Mouse (Mus musculus) liver, embryonic 12.5 days (tissue): ENCODE results near the gene Cebpa. TPM values are rescaled to one million over a fixed set of nuclear protein-coding genes. Genes with fewer than 3 reads are reported as not detected.
A peak's percentile ranks its signal among the peaks of the same experiment; 100 is the strongest.

Experiments
- ATAC-seq: fragments of 200-750 bp; cut with Nextera tagmentation; 2 replicates; pipeline ENCODE4 v1.8.0; 2017; ENCODE audit warnings: moderate number of reproducible peaks, mild to moderate bottlenecking, moderate library complexity
- H3K27ac ChIP-seq: fragments of 300-500 bp; sonication (generic); 2 replicates; pipeline ENCODE4 v1.5.1; 2016; ENCODE audit warnings: mild to moderate bottlenecking
- H3K27me3 ChIP-seq: fragments of 300-500 bp; sonication (generic); replicated peaks from 2 replicates; pipeline ENCODE4 v1.6.1; 2016; ENCODE audit warnings: mild to moderate bottlenecking, moderate library complexity
- H3K36me3 ChIP-seq: fragments of 300-500 bp; sonication (generic); 2 replicates; pipeline ENCODE4 v1.6.1; 2016; ENCODE audit warnings: mild to moderate bottlenecking, moderate library complexity
- H3K4me1 ChIP-seq: fragments of 300-500 bp; sonication (generic); 2 replicates; pipeline ENCODE4 v1.6.1; 2016
- H3K4me2 ChIP-seq: fragments of 300-500 bp; sonication (generic); 2 replicates; pipeline ENCODE4 v1.6.1; 2016; ENCODE audit warnings: mild to moderate bottlenecking, moderate library complexity
- H3K4me3 ChIP-seq: fragments of 300-500 bp; sonication (generic); 2 replicates; pipeline ENCODE4 v1.5.1; 2016; ENCODE audit warnings: mild to moderate bottlenecking, moderate library complexity
- H3K9ac ChIP-seq: fragments of 300-500 bp; sonication (generic); 2 replicates; pipeline ENCODE4 v1.6.1; 2016; ENCODE audit warnings: mild to moderate bottlenecking, moderate library complexity
- H3K9me3 ChIP-seq: fragments of 300-500 bp; sonication (generic); replicated peaks from 2 replicates; pipeline ENCODE4 v1.6.1; 2016; ENCODE audit warnings: mild to moderate bottlenecking, moderate library complexity
- WGBS: fragments of 180-500 bp; shearing (Covaris S2); methylation state at CpG from one replicate; pipeline ENCODE4 v1.1.7; 2016; ENCODE audit not compliant: insufficient replicate concordance; 5-methylcytosine and 5-hydroxymethylcytosine counted together
- polyA plus RNA-seq: library from polyadenylated mRNA; unstranded; fragments of >200 nt; fragmentation: Nextera tagmentation; extraction: Ambion mirVana; gene quantifications from 2 replicates; pipeline ENCODE4 v1.2.1, GENCODE M21; 2016

Cebpa gene
- polyA plus RNA-seq, result 11.5 and 11.6 TPM in 2 replicates

DNA sequence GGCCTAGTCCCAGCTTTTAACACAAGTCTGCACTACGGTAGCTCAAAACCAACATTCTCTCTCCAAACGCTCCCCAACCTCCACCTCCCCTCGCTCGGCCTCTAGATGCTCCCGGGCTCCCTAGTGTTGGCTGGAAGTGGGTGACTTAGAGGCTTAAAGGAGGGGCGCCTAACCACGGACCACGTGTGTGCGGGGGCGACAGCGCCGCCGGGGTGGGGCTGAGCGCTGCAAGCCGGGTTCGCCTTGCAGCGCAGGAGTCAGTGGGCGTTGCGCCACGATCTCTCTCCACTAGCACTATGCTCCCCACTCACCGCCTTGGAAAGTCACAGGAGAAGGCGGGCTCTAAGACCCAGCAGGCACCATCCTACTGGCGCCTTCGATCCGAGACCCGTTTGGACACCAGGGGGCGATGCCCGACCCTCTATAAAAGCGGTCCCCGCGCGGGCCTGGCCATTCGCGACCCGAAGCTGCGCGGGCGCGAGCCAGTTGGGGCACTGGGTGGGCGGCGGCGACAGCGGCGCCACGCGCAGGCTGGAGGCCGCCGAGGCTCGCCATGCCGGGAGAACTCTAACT, at the start of gene Cebpa:
Gene Cebpa (plus strand): TSS at position 453 of the 573 bp plus-strand sequence.
- Histone ChIP-seq H3K4me2 (peak within 1 kb of the TSS; percentile 64), H3K4me3 (peak within 1 kb of the TSS; percentile 59), H3K27ac (peak within 1 kb of the TSS; percentile 75), H3K9ac (peak within 1 kb of the TSS; percentile 62), H3K27me3 (peaks cover 88% of the 10 kb centered on the region), H3K36me3 (no peaks in the 10 kb centered on the region), H3K9me3 (no peaks in the 10 kb centered on the region), H3K4me1 (peaks cover 23% of the 10 kb centered on the region)
- peak; percentile 71 for ATAC-seq
- WGBS, result under 1% methylated on average over 50 of the region's 50 CpGs

DNA sequence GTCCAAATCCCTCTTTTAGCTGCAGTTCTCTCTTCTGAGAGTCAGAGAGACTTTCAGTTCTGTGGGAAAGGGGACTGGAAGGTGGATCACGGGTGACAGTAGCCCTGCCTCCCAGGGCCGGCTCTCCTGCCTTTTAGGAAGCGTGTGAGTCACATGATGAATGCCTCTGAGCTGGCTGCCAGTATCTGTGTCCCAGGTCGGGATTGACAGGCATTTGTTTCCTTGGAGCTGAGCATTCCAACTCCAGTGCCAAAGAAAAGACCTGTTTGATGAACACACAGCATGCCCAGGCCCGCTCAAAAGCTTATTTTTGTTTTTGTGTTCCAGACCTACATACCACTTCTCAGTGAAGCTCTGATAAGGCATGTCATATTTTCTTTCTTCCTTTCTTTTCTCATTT, 42.4 kb upstream of the Cebpa start:
- 53% methylated on average over 5 of the region's 5 CpGs for WGBS
- Histone ChIP-seq H3K27ac (no peak overlapping the region), H3K4me3 (no peak overlapping the region)

DNA sequence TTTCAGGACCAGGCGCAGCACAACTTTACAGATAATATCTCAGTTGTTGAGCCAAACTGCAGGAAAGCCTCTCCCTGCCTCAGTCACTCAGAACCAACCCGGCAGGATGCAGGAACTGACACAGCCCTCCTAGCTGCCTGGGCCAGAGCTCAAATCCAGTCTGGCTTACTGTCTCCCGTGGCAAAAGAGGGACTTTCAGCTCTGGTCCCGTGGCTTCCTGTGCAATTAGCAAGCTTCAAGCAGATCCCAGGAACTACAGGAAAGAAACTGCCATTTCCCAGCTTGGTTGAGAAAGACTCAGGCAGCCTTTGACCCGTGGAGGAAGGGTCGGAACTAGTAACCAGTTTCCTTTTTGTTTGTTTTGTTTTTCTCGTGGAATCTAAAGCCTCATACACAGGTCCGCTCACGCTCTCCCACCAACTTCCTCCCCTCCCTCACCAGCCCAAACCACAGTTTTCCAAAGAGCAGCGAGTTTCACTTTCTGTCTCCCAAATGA, 38.2 kb upstream of the Cebpa start:
- H3K4me2 ChIP-seq, result peak overlapping the region; percentile 39
- peak overlapping the region; percentile 1; the same call in 1 of the 2 replicates for H3K4me3 ChIP-seq
- H3K4me1 ChIP-seq, result no peaks in the 10 kb centered on the region; the same call in none of the 2 replicates
- H3K27ac ChIP-seq, result peak overlapping the region; percentile 39
- peaks cover 6% of the 10 kb centered on the region; the same call in 1 of the 2 replicates for H3K27me3 ChIP-seq
- no peak overlapping the region for H3K9ac ChIP-seq
- H3K9me3 ChIP-seq, result no peaks in the 10 kb centered on the region
- no peak for ATAC-seq
- whole genome bisulfite sequencing, result 12% methylated on average over 10 of the region's 10 CpGs
- no peaks in the 10 kb centered on the region for H3K36me3 ChIP-seq

More for the DNA sequence above, 42.4 kb upstream of the Cebpa start:
- no peak overlapping the region for H3K4me2 ChIP-seq
- H3K27me3 ChIP-seq, result no peaks in the 10 kb centered on the region
- no peak for ATAC-seq
- H3K4me1 ChIP-seq, result no peaks in the 10 kb centered on the region; the same call in 1 of the 2 replicates
- no peaks in the 10 kb centered on the region for H3K36me3 ChIP-seq
- H3K9ac ChIP-seq, result no peak overlapping the region
- no peaks in the 10 kb centered on the region for H3K9me3 ChIP-seq

DNA sequence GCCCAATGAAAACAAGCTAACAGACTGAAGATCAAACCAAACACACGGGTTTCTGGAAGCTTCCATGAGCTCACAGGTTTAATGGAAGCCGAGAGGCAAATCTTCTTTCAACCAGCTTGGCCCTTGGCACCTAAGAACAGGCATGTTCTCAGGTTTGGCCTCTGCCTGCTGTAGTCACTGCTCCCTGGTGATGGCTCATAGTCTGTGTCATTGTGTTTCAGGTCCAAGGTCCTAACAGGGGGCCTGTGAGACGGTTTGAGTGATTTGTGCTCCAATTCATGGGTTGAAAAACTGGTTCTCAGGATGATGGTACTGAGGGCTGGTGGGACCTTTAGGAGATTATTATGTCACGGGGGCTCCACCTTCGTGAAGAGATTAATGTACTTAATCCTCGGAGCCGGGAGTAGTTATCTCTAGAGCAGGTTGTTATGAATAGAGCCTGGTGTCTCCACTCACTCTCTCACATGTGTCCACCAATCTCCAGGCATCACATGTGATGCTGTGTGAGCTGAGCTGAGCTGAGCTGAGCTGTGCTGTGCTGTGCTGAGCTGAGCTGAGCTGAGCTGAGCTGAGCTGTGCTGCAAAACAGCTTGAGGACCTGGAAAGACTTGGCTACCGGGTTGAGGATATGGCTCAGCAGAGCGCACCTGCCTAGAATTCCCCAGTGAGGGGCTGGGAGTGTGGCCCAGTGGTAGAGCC, 37.5 kb upstream of the Cebpa start:
- peak; percentile 37; the same call in 1 of the 2 replicates for ATAC-seq
- H3K4me1 ChIP-seq, result peaks cover 4% of the 10 kb centered on the region
- H3K27ac ChIP-seq, result peak overlapping the region; percentile 39
- H3K27me3 ChIP-seq, result peaks cover 11% of the 10 kb centered on the region
- H3K4me3 ChIP-seq, result no peak overlapping the region
- WGBS, result 58% methylated on average over 9 of the region's 9 CpGs
- H3K9me3 ChIP-seq, result no peaks in the 10 kb centered on the region
- no peak overlapping the region for H3K9ac ChIP-seq
- H3K36me3 ChIP-seq, result no peaks in the 10 kb centered on the region
- peak overlapping the region; percentile 39 for H3K4me2 ChIP-seq

DNA sequence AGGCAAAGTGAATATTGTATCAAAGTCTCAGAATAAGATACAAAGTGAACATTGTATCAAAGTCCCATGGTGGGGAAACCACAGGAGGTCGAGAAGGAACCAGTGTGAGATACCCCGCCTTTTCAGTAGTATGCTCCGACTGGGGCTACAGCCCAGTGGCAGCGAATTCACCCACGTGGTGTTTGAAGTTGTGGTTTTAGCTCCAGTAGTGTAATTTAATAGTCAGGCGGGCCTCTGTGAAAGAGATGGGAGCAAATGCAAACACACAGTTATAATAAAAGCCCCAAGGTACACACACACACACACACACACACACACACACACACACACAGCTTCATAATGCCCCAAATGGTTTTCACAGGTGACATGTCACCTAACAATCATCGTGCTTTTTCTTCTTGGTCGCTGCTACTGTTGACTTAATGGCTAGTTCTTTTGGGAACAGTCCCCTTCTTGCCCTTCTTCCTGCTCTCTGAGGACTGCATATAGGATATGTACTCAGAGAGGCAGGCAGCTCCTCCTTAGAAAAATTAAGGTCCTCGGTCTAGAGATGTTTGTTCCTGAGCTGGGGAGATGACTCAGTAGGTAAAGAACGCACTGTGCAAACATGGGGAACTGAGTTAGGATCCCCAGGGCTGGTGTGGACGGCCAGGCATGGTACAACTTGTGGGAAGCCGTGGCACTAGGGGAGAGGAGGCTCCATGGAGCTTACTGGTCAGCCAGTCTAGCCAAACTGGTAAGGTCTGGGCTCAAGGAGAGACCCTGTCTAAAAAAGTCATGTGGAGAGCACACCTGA, 34.3 kb upstream of the Cebpa start:
- no peaks in the 10 kb centered on the region for H3K9me3 ChIP-seq
- H3K4me2 ChIP-seq, result no peak overlapping the region
- ATAC-seq, result no peak
- 46% methylated on average over 12 of the region's 12 CpGs for WGBS
- H3K27ac ChIP-seq, result no peak overlapping the region
- peaks cover 8% of the 10 kb centered on the region for H3K4me1 ChIP-seq
- H3K27me3 ChIP-seq, result peaks cover 21% of the 10 kb centered on the region
- H3K9ac ChIP-seq, result no peak overlapping the region
- no peak overlapping the region for H3K4me3 ChIP-seq
- no peaks in the 10 kb centered on the region for H3K36me3 ChIP-seq

DNA sequence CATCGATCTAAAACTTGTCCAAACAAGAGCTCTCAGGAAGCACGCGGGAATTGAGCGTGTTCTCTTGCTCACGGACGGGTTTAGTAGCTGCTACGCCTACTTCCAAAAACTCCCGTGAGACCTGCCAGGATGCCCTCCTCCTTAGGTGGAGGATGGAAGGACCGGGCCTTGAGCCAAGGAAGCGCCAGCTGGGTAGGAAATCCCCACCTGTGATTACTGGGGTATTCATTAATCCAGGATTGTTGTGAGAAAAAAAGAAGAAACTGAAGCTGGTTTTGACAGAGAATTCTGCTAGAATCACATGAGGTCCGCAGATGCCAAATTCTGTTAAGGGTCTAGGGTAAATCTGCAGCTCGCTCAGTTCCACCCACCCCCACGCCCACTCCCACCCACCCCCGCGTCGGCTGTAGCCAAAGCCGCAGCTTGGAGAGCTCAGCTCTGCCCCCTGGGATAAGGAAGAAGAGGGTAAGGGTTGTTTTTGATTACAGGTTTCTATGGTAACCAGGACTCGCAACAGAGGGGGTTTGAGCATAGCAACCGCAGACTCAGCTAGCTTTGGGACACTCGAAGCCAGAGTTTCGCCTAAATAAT, 32.7 kb upstream of the Cebpa start:
- WGBS, result 4% methylated on average over 21 of the region's 21 CpGs
- H3K9me3 ChIP-seq, result no peaks in the 10 kb centered on the region
- H3K27ac ChIP-seq, result no peak overlapping the region
- no peak for ATAC-seq
- peaks cover 21% of the 10 kb centered on the region for H3K27me3 ChIP-seq
- peaks cover 8% of the 10 kb centered on the region for H3K4me1 ChIP-seq
- peak overlapping the region; percentile 54 for H3K4me2 ChIP-seq
- no peaks in the 10 kb centered on the region for H3K36me3 ChIP-seq
- H3K4me3 ChIP-seq, result peak overlapping the region; percentile 2; the same call in 1 of the 2 replicates
- no peak overlapping the region for H3K9ac ChIP-seq

DNA sequence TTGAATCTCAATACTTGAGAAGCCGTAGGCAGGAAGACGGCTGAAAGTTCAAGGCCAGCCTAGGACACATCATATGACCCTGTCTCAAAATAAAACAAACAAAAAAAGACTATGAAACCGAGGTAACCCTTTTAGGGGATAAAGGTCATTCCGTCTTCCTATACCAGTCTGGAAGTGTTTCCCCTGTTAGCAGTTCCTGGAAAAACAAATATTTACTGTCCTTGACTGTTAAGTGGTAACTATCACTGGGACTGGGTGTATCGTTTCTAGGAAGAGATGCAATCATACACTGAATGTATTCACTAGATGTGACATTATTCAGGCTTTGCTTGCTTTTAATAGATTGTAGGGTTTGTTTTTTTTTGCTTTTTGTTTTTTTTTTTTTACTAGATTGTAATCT, 28.5 kb upstream of the Cebpa start:
- 60% methylated on average over 5 of the region's 5 CpGs for WGBS
- no peak overlapping the region for H3K4me2 ChIP-seq
- H3K27me3 ChIP-seq, result peaks cover 18% of the 10 kb centered on the region
- H3K27ac ChIP-seq, result no peak overlapping the region
- H3K4me3 ChIP-seq, result no peak overlapping the region
- peaks cover 11% of the 10 kb centered on the region; the same call in 1 of the 2 replicates for H3K4me1 ChIP-seq
- no peaks in the 10 kb centered on the region for H3K36me3 ChIP-seq
- H3K9ac ChIP-seq, result no peak overlapping the region
- H3K9me3 ChIP-seq, result no peaks in the 10 kb centered on the region
- ATAC-seq, result no peak

DNA sequence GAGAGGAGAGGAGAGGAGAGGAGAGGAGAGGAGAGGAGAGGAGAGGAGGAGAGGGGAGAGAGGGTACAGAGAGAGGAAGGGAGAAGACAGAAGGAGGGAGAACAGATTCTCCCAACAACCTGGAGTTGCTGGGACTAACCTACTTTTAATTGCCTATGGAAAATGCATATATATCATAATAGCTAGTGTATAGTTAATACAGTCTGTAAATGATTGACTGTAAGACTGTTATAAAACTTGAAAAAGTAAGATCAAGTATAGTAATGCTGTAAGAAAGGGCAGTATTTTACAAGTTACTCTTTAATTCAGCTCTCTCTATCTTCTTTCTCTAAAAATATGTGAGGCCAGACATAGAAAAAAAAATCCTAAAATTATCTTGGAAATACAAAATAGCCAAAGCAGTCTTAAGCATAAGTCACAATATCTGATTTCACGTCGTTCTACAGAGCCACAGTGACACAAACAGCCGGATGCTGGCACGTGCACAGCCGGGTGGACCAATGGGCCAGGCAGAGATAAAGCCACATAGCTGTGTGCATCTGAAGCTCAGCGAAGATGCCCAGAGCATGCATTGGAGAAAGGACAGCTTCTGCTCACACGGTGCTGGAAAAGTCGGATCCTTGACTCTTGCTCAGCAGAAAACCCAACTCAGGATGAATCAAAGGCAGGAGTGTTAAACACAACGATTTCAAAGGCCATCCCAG, 24.0 kb upstream of the Cebpa start:
- WGBS, result 56% methylated on average over 9 of the region's 9 CpGs
- H3K27me3 ChIP-seq, result no peaks in the 10 kb centered on the region

DNA sequence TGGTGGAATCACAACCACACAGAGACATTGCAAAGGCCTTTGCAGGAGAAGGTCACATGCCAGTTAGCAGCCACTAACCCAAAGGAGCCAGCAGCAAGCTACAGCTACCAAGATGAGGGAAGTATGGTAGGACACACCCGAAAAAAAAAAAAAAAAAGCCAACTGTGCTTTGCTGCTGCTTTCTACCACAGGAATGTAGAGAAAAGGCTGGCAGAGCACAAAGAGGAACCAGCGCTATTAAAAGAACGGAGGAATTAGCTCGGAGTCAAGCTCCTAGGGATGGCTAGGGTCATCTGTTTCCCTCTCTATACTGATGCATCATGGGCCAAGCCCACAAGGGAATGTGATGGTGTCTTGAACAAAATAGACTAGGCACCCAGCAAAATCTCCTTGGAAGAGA, 20.3 kb upstream of the Cebpa start:
- H3K9me3 ChIP-seq, result no peaks in the 10 kb centered on the region
- no peak overlapping the region for H3K27ac ChIP-seq
- ATAC-seq, result no peak
- no peaks in the 10 kb centered on the region for H3K27me3 ChIP-seq
- H3K4me1 ChIP-seq, result no peaks in the 10 kb centered on the region
- WGBS, result 29% methylated on average over 4 of the region's 4 CpGs
- H3K4me3 ChIP-seq, result no peak overlapping the region
- no peak overlapping the region for H3K9ac ChIP-seq
- no peak overlapping the region for H3K4me2 ChIP-seq
- H3K36me3 ChIP-seq, result no peaks in the 10 kb centered on the region

More for the DNA sequence above, 24.0 kb upstream of the Cebpa start:
- Histone ChIP-seq H3K9ac (no peak overlapping the region), H3K27ac (no peak overlapping the region), H3K9me3 (no peaks in the 10 kb centered on the region), H3K36me3 (no peaks in the 10 kb centered on the region), H3K4me1 (peaks cover 4% of the 10 kb centered on the region; the same call in 1 of the 2 replicates), H3K4me3 (no peak overlapping the region), H3K4me2 (no peak overlapping the region)
- no peak for ATAC-seq

DNA sequence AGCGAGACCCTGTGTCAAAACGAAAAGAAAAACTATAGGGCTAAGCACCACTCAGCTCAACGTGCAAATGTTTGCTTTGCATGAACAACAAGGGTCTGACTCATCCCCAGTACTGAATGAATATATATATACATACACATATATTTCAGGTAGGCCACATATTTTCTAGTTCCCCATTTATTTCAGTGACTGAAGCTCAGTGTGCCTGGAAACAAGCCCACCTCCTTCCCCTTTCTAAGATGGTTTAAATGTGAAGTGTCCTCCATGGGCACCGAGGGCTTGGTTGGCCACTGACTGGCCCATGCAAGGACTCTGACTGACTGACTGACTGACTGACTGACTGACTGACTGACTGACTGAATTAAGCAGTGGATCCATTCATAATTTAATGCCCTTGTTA, 19.6 kb upstream of the Cebpa start:
- Histone ChIP-seq H3K4me2 (no peak overlapping the region), H3K4me1 (no peaks in the 10 kb centered on the region), H3K9me3 (no peaks in the 10 kb centered on the region), H3K36me3 (no peaks in the 10 kb centered on the region), H3K4me3 (no peak overlapping the region), H3K27me3 (no peaks in the 10 kb centered on the region), H3K9ac (no peak overlapping the region), H3K27ac (no peak overlapping the region)
- ATAC-seq, result no peak
- WGBS, result 54% methylated on average over 4 of the region's 4 CpGs

DNA sequence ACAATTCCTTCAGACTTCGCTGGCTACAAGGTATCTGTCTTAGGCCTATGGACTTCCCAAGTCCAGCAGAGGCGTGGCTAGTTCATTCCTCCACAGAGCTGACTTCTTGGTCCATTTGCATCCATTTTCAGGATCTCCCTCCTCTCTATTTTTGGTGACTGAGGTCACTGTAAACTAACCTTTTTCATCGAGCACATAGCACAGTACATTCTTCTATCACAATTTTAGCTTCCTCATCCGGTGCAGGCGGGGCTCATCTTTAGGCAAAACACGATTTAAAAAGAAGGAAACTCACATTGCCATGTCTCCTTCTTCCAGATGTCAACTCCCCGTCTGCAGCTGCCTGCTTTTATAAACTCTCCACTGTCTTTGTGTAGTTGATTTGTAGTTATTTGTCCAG, 12.5 kb upstream of the Cebpa start:
- no peak overlapping the region for H3K4me3 ChIP-seq
- no peaks in the 10 kb centered on the region for H3K36me3 ChIP-seq
- no peaks in the 10 kb centered on the region for H3K27me3 ChIP-seq
- WGBS, result 43% methylated on average over 7 of the region's 7 CpGs
- H3K9ac ChIP-seq, result no peak overlapping the region
- H3K27ac ChIP-seq, result no peak overlapping the region
- H3K4me1 ChIP-seq, result 0 out of 2 replicates have a peak, but pooled peaks cover 3% of the 10 kb centered on the region
- ATAC-seq, result no peak
- no peak overlapping the region for H3K4me2 ChIP-seq
- no peaks in the 10 kb centered on the region for H3K9me3 ChIP-seq
